19 mouse cellular contexts compared by ENCODE assay signal in genomic region chr6:144463691-144464090, GRCm38 (mm10).
A peak's percentile ranks its signal among the peaks of the same experiment; 100 is the strongest.
DNase-seq lines count a peak whose midpoint lies in the region; ATAC-seq lines count a peak whose summit lies in the region.
"Had no signal": no experiment of that assay in that cellular context is flagged by ENCODE, and none has a peak within 500 bp of the region (broad histone marks: within the 10 kb centered on the region; RNA-seq: fewer than 3 reads in every experiment).

No protein-coding gene starts in this region.

- H3K9me3 ChIP-seq in heart, embryonic 12.5 days (replicated peaks): no peaks in the 10 kb centered on the region
- H3K9me3 ChIP-seq in limb, embryonic 10.5 days (replicated peaks): no peaks in the 10 kb centered on the region
- H3K9me3 ChIP-seq: hindbrain, embryonic 10.5 days had no signal

- WGBS in heart, embryonic 12.5 days: 75% methylated on average over 6 of the region's 6 CpGs
- WGBS in limb, embryonic 10.5 days: 31% methylated on average over 6 of the region's 6 CpGs

- no peaks in the 10 kb centered on the region for H3K27me3 ChIP-seq in heart, embryonic 12.5 days (replicated peaks)
- no peaks in the 10 kb centered on the region for H3K27me3 ChIP-seq in limb, embryonic 10.5 days (ENCODE audit: low read depth, poor library complexity, severe bottlenecking)
- H3K27me3 ChIP-seq: CH12.LX, Patski had no signal

- H3K4me1 ChIP-seq in heart, embryonic 12.5 days (replicated peaks): no peaks in the 10 kb centered on the region
- H3K4me1 ChIP-seq in limb, embryonic 10.5 days: peaks cover 45% of the 10 kb centered on the region

- no peaks in the 10 kb centered on the region for H3K36me3 ChIP-seq in heart, embryonic 12.5 days
- H3K36me3 ChIP-seq in limb, embryonic 10.5 days: no peaks in the 10 kb centered on the region
- H3K36me3 ChIP-seq: hindbrain, embryonic 10.5 days had no signal

- H3K27ac ChIP-seq in heart, embryonic 12.5 days (ENCODE audit: poor library complexity, severe bottlenecking): no peak overlapping the region
- peak overlapping the region; percentile 79 for H3K27ac ChIP-seq in limb, embryonic 10.5 days
- H3K27ac ChIP-seq: heart, adult 2 months; hindbrain, embryonic 10.5 days; hindbrain, embryonic 14.5 days had no signal

- H3K4me2 ChIP-seq in heart, embryonic 12.5 days: no peak overlapping the region
- H3K4me2 ChIP-seq: heart, embryonic 11.5 days; hindbrain, embryonic 14.5 days had no signal

- H3K9ac ChIP-seq in heart, embryonic 12.5 days: no peak overlapping the region
- H3K9ac ChIP-seq: forebrain, postnatal 0 days; hindbrain, embryonic 14.5 days had no signal

- peak; percentile 12 for DNase-seq in heart, adult 11 months
- DNase-seq in kidney, postnatal 25 days: peak; percentile 27 to 50
- DNase-seq in kidney, postnatal 14 days: no peak
- DNase-seq in limb, embryonic 10.5 days (ENCODE audit: low spot score): peak; percentile 74
- no peak for DNase-seq in left cerebral cortex, adult 18-20 months (ENCODE audit: low spot score in 2 of 2)
- DNase-seq: adrenal gland, adult 8-10 months; adrenal gland, postnatal 36 days; cerebellum, adult 2 months; cerebellum, postnatal 10 days; forebrain, postnatal 0 days; gastrocnemius, postnatal 36 days; heart, adult 2 months had no signal

- no peak overlapping the region for H3K4me3 ChIP-seq in heart, embryonic 12.5 days
- H3K4me3 ChIP-seq in limb, embryonic 10.5 days: no peak overlapping the region
- H3K4me3 ChIP-seq: heart, adult 2 months; hindbrain, embryonic 10.5 days had no signal

- ATAC-seq in heart, embryonic 12.5 days (ENCODE audit: insufficient number of reproducible peaks, low FRiP score): no peak
- ATAC-seq in megakaryocyte, adult 5-6 weeks (ENCODE audit: poor library complexity, severe bottlenecking): 0 out of 2 replicates have a peak, but pooled peaks have one; percentile 4
- ATAC-seq: forebrain, postnatal 0 days; Patski had no signal

Comparison
In these comparisons a context has a peak if more than half of its experiments do, and no peak if none do; other contexts are left out.
1. DNase-seq: peak in heart, adult 11 months (single experiment), kidney, postnatal 25 days (2 of 2) and limb, embryonic 10.5 days (single experiment); none in kidney, postnatal 14 days (single experiment) and left cerebral cortex, adult 18-20 months (0 of 2).